Mouse (Mus musculus) kidney, postnatal 14 days (tissue): ENCODE results near the gene Dnase1l1.

Source experiments
- DNase-seq: peaks from one replicate; pipeline ENCODE4 v3.0.0; 2022; ENCODE audit warnings: mixed read lengths

The Dnase1l1 gene

GRCm38 (mm10) chrX:74281732-74282394, at the start of gene Dnase1l1, which contains the start of gene Taz:
Gene Dnase1l1 (minus strand): TSS chrX:74282337.
Gene Taz (plus strand): TSS chrX:74281912.
- DNase-seq = peak; percentile 91

GRCm38 (mm10) chrX:74330166-74330930, 48.2 kb upstream of the Dnase1l1 start:
- no peak for DNase-seq

- no peak for DNase-seq
Observed at GRCm38 (mm10) chrX:74329215-74329671, 47.1 kb upstream of the Dnase1l1 start.

GRCm38 (mm10) chrX:74328725-74329161, 46.6 kb upstream of the Dnase1l1 start, which contains the start of gene Plxna3:
Gene Plxna3 (plus strand): TSS chrX:74329066.
- DNase-seq = peak; percentile 74

- peak; percentile 93 for DNase-seq
Observed at GRCm38 (mm10) chrX:74312540-74313464, 30.7 kb upstream of the Dnase1l1 start, which contains the start of gene Fam50a. Gene Fam50a (plus strand): TSS chrX:74313033.

GRCm38 (mm10) chrX:74304867-74305700, 22.9 kb upstream of the Dnase1l1 start, which contains the start of gene Gdi1:
Gene Gdi1 (plus strand): TSS chrX:74304998.
- DNase-seq = peak; percentile 82

GRCm38 (mm10) chrX:74299721-74300120, 17.6 kb upstream of the Dnase1l1 start:
- no peak for DNase-seq

- no peak for DNase-seq
Observed at GRCm38 (mm10) chrX:74298348-74298747, 16.2 kb upstream of the Dnase1l1 start.

- DNase-seq = peak; percentile 95
Observed at GRCm38 (mm10) chrX:74296538-74297448, 14.7 kb upstream of the Dnase1l1 start, which contains the start of gene Atp6ap1. Gene Atp6ap1 (plus strand): TSS chrX:74297097.

GRCm38 (mm10) chrX:74293431-74293830, 11.3 kb upstream of the Dnase1l1 start:
- DNase-seq = no peak

- DNase-seq = no peak
Observed at GRCm38 (mm10) chrX:74283092-74283437, 928 bp upstream of the Dnase1l1 start.

GRCm38 (mm10) chrX:74282395-74283091, 406 bp upstream of the Dnase1l1 start:
- peak; percentile 92 for DNase-seq

GRCm38 (mm10) chrX:74281041-74281731, 951 bp downstream of the Dnase1l1 start:
- DNase-seq = no peak

- DNase-seq = no peak
Observed at GRCm38 (mm10) chrX:74277916-74278315, 4.2 kb downstream of the Dnase1l1 start.

GRCm38 (mm10) chrX:74273422-74274322, 8.5 kb downstream of the Dnase1l1 start:
- no peak for DNase-seq

GRCm38 (mm10) chrX:74270902-74271551, 11.1 kb downstream of the Dnase1l1 start:
- DNase-seq = peak; percentile 36
